Mouse (Mus musculus) gonadal fat pad, adult 2 months (tissue): ENCODE data around the gene Rpusd2. TPM values are rescaled to one million over a fixed set of nuclear protein-coding genes. Genes with fewer than 3 reads are reported as not detected.
A peak's percentile ranks its signal among the peaks of the same experiment; 100 is the strongest.
"Not testable (repeated sequence)": the region's sequence is repeated elsewhere in the genome, so short reads cannot be mapped to it uniquely, and the experiment has no call there.

Experiments
- DNase-seq: peaks from one replicate; pipeline ENCODE4 v3.0.0-alpha.2; 2012; ENCODE audit warnings: low read depth
- polyA plus RNA-seq: library from polyadenylated mRNA; depleted of rRNA; stranded (reverse); fragments of >200 nt; gene quantifications from 2 replicates; pipeline ENCODE4 v1.2.3, GENCODE M21; 2012; rRNA removed

The Rpusd2 gene
- 2.8 and 3.5 TPM in 2 replicates for polyA plus RNA-seq

DNA sequence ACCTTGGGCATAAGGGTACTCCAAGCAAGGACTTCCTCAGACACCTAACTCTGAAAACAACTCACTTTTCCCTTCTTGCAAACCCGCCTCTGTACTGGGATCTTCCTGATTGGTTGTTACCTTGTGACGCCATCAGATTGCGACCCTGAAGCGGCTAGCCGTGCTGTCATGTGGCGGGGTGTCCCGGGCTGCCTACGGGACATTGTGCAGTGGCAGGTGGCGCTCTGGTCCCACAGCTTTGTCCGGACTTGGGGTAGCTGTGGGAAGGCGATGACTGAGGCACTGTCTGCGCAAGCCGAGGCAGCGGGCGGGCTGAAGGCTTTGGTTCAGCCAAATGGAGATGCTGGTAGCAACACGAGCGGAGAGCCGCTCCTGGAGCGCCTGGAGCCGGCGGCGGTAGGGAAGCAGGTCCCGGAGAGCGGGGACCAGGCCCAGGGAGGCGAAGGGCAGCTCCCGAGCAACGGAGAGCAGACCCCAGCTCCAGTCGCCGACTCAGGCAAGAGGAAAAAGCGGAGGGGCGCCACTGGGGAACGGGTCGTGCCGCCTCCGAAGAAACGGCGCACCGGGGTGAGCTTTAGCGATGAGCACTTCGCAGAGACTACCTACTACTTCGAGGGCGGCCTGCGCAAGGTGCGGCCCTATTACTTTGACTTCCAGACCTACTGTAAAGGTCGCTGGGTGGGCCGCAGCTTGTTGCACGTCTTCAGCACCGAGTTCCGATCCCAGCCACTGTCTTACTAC is at the start of gene Rpusd2:
Gene Rpusd2, plus strand, starts transcription at position 135 of the 741 bp plus-strand sequence.
- peak; percentile 74 for DNase-seq

DNA sequence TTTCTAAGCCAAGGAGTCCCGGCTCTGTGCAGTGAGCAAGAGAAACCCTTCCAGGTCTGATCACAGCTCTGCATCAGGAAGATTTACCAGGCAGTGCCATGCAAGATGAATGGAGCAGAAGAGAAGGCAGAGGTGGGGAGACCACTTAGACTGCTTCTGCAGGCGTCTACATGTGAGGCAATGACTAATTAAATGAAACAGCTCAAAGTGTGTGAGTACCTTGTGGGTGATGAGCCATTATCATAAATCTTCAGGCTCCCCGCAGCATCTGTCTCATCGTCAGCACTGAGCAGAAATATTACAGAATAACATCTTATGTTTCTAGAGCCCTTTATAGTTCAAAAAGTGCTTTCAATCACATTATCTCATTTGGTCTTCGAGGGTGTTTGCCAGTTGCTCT is 39.1 kb upstream of the Rpusd2 start:
- no peak for DNase-seq

DNA sequence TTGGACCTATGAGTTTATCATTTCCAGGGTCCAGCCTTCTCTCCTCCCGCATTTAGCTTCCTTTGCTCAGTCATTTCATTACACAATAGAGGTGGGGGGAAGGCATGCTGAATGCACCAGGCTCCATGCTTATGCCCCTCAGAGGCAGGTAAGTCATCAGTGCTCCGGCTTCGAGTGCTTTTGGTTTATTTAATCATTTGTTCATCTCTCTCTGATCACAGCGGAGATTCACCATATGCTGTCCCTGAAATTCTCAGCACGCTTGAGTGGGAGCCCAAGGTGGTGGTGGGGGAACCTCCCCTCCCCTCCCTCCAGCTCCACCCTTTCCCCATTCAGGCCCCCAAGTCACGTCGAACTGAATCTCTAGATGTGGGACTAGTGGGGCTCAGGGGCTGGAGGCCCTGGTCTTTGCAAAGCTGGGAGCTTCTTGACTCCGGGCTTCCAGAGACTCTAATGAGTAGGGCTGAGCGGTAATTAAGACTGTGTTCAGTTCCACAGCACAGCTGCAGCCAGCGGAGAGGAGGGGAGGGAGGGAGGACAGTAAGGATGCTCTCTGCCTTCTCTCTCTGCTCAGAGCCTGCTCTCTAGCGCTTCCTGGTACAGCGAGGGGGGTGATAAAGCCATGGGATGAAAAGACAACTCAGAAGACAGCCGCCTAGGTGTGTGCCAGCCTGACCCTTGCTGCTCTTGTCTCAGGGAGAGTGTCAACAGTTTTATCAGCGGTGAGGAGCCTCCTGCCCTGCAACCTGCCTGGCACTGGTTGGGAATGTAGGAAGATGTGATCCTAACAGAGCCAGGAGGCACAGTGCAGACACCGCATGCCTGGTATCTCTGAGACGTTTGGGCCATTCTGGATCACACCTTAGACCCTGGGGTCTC is 38.4 kb upstream of the Rpusd2 start:
- no peak for DNase-seq

- DNase-seq, result no peak
Observed at GRCm38 (mm10) chr2:118996798-118997105, 37.8 kb upstream of the Rpusd2 start.

DNA sequence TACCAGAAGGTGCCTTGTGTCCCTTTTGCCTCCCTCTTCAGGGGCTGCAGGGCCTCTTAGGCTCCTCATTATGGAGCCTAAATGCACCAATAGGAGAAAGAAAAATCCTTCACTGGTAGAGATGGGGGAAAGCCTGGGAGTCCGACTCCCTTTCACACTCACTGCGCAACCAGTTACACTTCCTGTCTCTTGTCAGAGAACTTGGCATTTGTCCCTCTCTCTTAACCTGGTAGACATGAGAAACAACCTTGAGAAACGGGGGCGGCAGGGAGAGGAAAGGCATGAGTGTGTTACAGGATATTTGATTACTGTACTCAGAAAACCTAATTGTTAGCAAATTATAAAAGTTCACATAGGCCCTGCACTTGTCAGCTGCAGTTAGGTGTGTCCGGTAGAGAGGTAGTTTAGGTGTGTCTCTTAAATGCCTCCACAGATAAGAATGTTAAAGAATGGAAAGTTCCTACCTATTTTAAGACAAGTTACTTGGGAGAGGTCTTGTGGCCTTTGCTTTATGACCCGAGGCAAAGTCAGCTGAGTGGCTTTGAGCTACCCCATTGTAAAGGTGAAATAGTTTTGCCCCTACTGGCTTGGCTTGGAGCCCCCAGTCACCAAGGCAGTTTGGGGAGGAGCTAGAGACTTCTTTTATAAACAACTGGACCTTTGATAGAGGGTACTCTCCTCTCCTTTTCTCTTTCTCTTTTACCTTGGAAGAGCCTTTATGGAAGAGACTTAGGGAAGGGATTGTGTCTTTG is 36.3 kb upstream of the Rpusd2 start:
- no peak for DNase-seq

GRCm38 (mm10) chr2:118999025-118999639 is 35.5 kb upstream of the Rpusd2 start:
- no peak for DNase-seq

DNA sequence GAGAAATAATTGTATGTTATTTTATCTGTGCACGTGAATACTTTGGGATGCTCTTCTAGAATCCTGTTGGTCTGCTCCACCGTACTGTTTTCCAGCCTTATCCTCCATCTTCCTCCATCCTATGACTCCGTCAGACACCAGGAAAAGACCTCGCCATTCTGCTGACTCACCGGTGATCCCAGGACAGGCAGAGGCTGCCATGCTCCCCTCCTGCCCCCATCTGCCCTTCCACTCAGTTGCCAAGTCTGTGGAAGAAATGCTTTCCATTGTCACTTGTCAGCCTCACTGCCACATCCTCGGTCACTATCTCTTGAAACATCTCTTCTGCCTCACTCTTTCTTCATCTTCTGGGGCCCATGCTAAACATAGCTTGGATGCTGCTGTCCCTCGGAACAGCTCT is 27.7 kb upstream of the Rpusd2 start:
- DNase-seq, result no peak

DNA sequence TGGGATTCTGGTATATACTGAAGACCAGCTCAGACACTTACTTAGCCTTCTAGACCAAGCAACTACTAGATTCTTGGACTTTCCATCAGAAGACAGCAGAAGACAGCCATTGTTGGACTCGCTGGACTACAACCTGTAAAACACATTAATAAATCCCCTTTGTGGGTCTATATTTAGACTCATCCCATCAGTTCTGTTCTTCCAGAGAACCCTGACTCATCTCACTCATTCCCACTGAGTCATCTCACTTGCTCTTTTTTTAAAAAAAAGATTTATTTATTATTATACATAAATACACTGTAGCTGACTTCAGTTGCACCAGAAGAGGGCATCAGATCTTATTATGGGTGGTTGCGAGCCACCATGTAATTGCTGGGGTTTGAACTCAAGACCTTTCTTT is 25.2 kb upstream of the Rpusd2 start:
- no peak for DNase-seq

DNA sequence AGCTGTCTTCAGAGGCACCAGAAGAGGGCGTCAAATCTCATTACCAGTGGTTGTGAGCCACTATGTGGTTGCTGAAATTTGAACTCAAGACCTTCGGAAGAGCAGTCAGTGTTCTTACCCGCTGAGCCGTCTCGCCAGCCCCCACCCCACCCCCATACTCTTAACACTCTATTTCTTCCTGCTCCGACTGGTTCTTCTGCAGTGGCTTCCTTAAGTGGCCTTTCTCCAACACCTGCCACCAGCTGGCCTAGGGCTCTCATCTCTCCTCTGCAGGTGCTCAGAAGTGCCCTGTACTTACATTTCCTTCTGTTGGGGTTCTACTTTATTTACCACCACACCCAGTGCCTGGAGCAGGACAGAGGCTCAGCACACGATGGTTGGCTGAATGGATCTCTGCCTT is 19.6 kb upstream of the Rpusd2 start:
- no peak for DNase-seq

DNA sequence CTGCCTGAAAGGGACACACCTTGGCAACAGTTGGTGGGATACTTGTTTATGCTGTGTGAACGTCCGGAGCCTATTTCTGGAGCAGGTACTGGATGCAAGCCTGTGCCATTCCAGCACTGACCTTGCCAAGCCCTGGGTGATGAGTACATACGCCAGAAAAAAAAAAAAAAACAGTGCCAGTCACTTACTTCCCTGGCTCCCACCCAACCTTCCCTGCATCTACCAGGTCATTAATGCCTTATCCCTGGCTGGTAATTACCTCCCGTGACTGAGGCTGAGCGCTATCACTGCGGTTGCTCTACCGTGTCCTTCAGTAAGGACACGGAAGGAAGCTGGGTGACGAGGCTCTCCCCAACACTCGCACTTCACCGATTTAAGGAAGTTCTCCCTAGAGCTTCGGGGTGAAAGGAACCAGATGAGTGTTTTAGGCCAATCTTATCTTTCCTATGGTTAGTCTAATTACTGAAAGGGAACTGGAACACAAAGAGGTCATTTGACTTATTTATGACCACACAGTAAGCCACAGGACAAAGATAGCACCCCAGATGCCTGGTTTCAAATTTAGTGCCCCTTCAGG is 18.9 kb upstream of the Rpusd2 start:
- DNase-seq, result no peak

GRCm38 (mm10) chr2:119016312-119016711 is 18.3 kb upstream of the Rpusd2 start:
- not testable (repeated sequence) for DNase-seq

DNA sequence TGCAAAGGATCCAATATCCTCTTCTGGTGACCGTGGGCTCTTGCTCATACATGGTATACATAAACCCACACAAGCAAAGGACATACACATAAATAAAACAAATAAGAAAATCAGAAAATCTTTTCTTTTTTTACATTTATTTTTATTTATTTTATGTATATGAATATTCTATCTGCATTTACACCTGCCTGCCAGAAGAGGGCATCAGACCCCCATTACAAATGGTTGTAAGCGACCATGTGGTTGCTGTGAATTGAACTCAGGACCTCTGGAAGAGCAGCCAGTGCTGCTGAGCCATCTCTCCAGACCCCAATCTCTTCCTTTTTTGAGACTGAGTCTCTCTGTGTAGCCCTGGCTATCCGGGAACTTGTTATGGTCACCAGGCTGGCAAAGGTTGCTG is 16.9 kb upstream of the Rpusd2 start:
- DNase-seq, result no peak

GRCm38 (mm10) chr2:119018391-119019122 is 16.0 kb upstream of the Rpusd2 start:
- DNase-seq, result no peak

- DNase-seq, result no peak
Observed at GRCm38 (mm10) chr2:119019131-119019530, 15.5 kb upstream of the Rpusd2 start.

DNA sequence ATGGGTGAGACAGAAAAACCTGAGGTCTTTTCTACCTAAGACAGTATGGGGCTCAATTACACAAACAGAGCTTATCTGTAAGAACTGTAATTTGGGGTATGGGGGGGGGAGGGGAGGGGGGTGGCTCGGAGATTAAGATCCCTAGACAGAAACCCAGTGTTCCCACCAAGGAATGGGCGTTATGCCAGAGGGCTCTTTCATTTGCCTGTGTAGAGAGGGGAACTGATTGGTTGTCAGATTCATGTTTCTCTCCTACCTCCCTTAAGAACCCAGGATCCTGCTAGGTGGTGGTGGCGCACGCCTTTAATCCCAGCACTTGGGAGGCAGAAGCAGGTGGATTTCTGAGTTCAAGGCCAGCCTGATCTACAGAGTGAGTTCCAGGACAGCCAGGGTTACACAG is 15.1 kb upstream of the Rpusd2 start:
- no peak for DNase-seq

DNA sequence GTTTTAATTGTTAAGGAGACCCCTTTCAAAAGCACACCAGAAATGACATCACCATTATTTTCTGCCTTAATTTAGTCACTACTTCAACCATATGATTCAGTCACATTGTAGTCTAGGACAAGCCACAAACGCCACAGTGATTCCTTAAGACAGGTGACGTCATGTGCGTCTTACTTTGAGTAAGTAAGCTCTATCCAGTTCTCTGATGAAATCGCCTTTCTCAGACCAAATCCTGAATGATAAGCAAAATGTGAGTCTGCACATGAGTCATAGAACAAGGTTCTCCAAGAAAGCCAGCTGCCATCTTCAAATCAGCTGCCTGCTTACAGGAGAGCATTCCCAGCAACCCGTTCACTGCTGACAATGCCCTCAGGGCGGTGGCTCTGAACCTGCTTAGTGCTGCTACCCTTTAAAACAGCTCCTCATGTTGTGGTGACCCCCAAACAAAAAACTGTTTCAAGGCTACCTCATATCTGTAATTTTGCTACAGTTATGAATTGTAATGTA is 11.4 kb upstream of the Rpusd2 start:
- DNase-seq, result no peak

DNA sequence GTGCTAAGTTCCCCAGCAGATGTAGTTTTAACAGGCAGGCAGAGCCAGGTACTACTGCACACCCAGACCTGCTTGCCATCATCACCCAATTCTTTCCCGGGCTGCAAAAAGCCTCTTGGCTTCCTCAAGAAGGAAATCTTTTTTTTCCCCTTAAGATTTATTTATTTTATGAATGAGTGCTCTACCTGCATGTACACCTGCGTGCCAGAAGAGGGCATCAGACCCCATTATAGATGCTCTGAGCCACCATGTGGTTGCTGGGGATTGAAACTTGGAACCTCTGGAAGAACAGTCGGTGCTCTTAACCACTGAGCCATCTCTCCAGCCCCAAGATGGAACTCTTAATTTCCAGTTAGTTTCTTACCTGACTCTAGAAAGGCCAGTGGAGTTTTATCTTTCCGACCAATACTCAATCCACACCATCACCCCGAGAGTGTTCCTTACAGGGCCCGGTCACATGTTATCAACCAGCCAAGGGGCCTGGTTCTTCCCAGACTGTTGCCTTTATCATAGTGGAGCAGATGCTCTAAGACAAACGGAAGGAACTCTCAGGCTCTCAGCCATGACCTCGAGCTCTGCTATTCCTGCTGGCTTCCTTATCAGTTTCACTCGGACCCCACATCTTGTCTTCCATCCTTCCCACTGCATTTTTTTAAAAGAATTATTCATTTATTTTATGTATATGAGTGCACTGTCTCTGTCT is 9.9 kb upstream of the Rpusd2 start:
- DNase-seq, result no peak

GRCm38 (mm10) chr2:119025239-119025616 is 9.4 kb upstream of the Rpusd2 start:
- DNase-seq, result no peak

- DNase-seq, result no peak
Observed at GRCm38 (mm10) chr2:119026951-119027350, 7.6 kb upstream of the Rpusd2 start.

DNA sequence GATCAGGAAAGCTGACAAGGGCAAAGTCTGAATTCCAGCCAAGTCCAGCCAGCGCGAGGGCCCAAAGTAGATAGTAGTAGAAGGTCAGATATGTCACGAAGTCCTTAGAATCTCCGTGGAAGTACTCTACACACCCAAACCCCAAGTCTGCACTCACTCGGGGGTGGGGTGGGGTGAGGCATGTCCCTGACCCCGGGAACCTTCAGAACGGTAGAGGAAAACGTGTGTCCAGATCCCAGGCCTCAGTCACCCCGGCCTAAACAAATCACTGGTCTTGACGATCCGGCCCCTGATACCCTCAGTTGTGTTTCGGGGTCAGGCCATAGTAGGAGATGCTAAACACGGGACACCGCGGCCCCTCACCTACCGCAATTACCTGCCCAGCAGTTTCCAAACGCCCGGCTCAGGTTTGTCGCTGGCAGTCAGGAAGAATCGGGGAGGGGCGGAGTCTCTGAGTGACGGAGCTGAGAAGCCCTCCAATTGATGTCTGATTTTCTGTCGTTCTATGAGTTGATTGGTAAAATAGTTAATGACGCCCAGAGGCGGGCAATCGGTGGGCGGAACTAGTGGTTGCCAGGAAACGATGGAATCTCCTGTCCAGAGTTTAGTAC is 5.5 kb upstream of the Rpusd2 start, which contains the start of gene Ccdc32:
Gene Ccdc32, minus strand, starts transcription at position 453 of the 611 bp plus-strand sequence.
- peak; percentile 77 for DNase-seq
